Mouse (Mus musculus): ENCODE measurements around the gene Hdlbp.

Hdlbp gene

GRCm38 (mm10) chr1:93459101-93459500, 19.5 kb downstream of the Hdlbp start:
- no peak for TF ChIP-seq GATA4 (IDR thresholded peaks at IDR 0.05; ENCODE audit: insufficient replicate concordance, low read length)

- no peak for TF ChIP-seq GATA4 (IDR thresholded peaks at IDR 0.05; ENCODE audit: insufficient replicate concordance, low read length)
These were observed 20.3 kb downstream of the Hdlbp start for GRCm38 (mm10) chr1:93458357-93458756.

GRCm38 (mm10) chr1:93453721-93454255, 24.8 kb downstream of the Hdlbp start:
- TF ChIP-seq GATA4 (IDR thresholded peaks at IDR 0.05; ENCODE audit: insufficient replicate concordance, low read length): no peak

- TF ChIP-seq GATA4 (IDR thresholded peaks at IDR 0.05; ENCODE audit: insufficient replicate concordance, low read length): no peak
These were observed 32.8 kb downstream of the Hdlbp start for GRCm38 (mm10) chr1:93445822-93446162.

- TF ChIP-seq GATA4 (IDR thresholded peaks at IDR 0.05; ENCODE audit: insufficient replicate concordance, low read length): no peak
These were observed 33.3 kb downstream of the Hdlbp start for GRCm38 (mm10) chr1:93445111-93445821.

GRCm38 (mm10) chr1:93444405-93445110, 34.1 kb downstream of the Hdlbp start:
- no peak for TF ChIP-seq GATA4 (IDR thresholded peaks at IDR 0.05; ENCODE audit: insufficient replicate concordance, low read length)

GRCm38 (mm10) chr1:93439321-93439720, 39.3 kb downstream of the Hdlbp start:
- TF ChIP-seq GATA4 (IDR thresholded peaks at IDR 0.05; ENCODE audit: insufficient replicate concordance, low read length): no peak

GRCm38 (mm10) chr1:93432087-93432486, 46.5 kb downstream of the Hdlbp start:
- no peak for TF ChIP-seq GATA4 (IDR thresholded peaks at IDR 0.05; ENCODE audit: insufficient replicate concordance, low read length)

- TF ChIP-seq GATA4 (IDR thresholded peaks at IDR 0.05; ENCODE audit: insufficient replicate concordance, low read length): no peak
These were observed 75.2 kb downstream of the Hdlbp start for GRCm38 (mm10) chr1:93403403-93403802.

- no peak for TF ChIP-seq GATA4 (IDR thresholded peaks at IDR 0.05; ENCODE audit: insufficient replicate concordance, low read length)
These were observed 77.2 kb downstream of the Hdlbp start for GRCm38 (mm10) chr1:93401191-93402052.

GRCm38 (mm10) chr1:93388906-93389305, 89.7 kb downstream of the Hdlbp start:
- TF ChIP-seq GATA4 (IDR thresholded peaks at IDR 0.05; ENCODE audit: insufficient replicate concordance, low read length): no peak

- TF ChIP-seq GATA4 (IDR thresholded peaks at IDR 0.05; ENCODE audit: insufficient replicate concordance, low read length): no peak
These were observed 91.4 kb downstream of the Hdlbp start for GRCm38 (mm10) chr1:93387198-93387597.

GRCm38 (mm10) chr1:93379117-93379516, 99.5 kb downstream of the Hdlbp start:
- TF ChIP-seq GATA4 (IDR thresholded peaks at IDR 0.05; ENCODE audit: insufficient replicate concordance, low read length): no peak

GRCm38 (mm10) chr1:93377307-93377706, 101.3 kb downstream of the Hdlbp start:
- no peak for TF ChIP-seq GATA4 (IDR thresholded peaks at IDR 0.05; ENCODE audit: insufficient replicate concordance, low read length)

- TF ChIP-seq GATA4 (IDR thresholded peaks at IDR 0.05; ENCODE audit: insufficient replicate concordance, low read length): no peak
These were observed 105.0 kb downstream of the Hdlbp start, which contains the start of gene Ano7 for GRCm38 (mm10) chr1:93373665-93374064. TSS of gene Ano7 (plus strand) at chr1:93373930.

Data from liver, adult (tissue).